Mouse (Mus musculus) WW6 (cell line): ENCODE measurements around the gene Rln1.

Experiments
- DNase-seq: peaks from one replicate; pipeline ENCODE4 v3.0.0-alpha.2; 2013; ENCODE audit warnings: low read depth, low spot score

Gene Rln1

GRCm38 (mm10) chr19:29296166-29296565, 38.3 kb downstream of the Rln1 start:
- no peak for DNase-seq

GRCm38 (mm10) chr19:29294756-29295155, 39.7 kb downstream of the Rln1 start:
- DNase-seq = no peak

- no peak for DNase-seq
Observed at GRCm38 (mm10) chr19:29292546-29292945, 41.9 kb downstream of the Rln1 start.

DNA sequence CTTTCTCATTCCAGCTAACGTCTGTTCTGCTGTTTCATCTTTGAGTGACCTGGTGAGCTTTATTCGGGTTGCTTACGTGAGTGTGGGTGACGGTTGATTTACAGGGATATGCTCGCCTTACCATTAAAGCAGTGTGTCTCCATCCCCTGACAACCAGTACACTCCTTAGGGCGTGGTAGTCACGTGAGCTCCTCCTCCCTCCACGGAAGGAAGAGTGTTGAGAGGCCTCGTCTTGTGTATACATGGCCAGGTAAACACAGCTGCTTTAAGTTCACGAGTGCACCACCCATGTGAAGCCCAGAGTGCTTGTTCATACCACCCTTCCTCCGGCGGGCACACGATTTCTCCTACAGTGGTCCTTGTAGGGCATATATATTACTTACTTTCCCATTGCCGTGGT, 42.9 kb downstream of the Rln1 start:
- DNase-seq = no peak

DNA sequence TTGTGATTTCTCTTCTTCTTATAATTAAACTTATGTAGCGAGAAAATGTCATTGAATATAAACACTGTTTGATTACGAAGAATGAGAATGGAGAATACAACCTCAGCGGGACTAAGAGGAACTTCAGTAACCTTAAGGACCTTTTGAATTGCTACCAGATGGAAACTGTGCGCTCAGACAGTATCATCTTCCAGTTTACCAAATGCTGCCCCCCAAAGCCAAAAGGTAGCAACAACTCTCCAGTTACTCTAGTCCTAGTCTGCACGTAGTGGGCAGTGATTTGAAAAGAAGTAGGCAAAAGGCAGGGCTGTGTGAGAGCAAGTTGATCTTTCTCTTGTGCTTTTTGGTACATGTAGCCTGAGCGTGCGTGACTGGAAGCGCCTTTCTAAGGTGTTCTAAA, 46.6 kb downstream of the Rln1 start:
- DNase-seq = no peak

GRCm38 (mm10) chr19:29285451-29285869, 49.0 kb downstream of the Rln1 start:
- DNase-seq = no peak
